Mouse (Mus musculus): ENCODE measurements around the gene Ephb6.

The Ephb6 gene

GRCm38 (mm10) chr6:41621241-41621990 lies 16.1 kb downstream of the Ephb6 start:
- in situ Hi-C loops (cut with MboI, MseI), result no loop called here

GRCm38 (mm10) chr6:41622661-41623060 lies 17.4 kb downstream of the Ephb6 start:
- in situ Hi-C loops (cut with MboI, MseI), result no loop called here

DNA sequence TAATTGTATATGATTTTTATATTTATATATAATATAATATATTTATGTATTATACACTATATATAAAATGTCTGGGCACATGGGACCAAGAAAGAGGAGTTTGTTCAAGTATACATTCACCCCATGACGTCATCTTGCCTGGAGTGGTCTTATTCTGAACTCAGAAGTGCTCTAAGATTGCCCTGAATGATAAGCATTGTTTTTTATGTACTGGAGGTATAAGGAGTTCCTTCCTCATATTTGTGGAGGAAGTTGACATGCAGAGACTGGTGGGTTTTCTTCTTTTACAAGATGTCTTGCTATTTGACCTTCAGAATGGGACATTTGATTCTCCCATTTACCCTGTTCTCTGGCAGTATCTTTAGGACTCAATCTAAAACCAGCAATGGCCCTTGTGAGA lies 22.9 kb downstream of the Ephb6 start:
- in situ Hi-C loops (cut with MboI, MseI), result loop anchor here (5.0 kb wide), 1 partner anchor 59 kb away; no protein-coding TSS in a partner anchor

DNA sequence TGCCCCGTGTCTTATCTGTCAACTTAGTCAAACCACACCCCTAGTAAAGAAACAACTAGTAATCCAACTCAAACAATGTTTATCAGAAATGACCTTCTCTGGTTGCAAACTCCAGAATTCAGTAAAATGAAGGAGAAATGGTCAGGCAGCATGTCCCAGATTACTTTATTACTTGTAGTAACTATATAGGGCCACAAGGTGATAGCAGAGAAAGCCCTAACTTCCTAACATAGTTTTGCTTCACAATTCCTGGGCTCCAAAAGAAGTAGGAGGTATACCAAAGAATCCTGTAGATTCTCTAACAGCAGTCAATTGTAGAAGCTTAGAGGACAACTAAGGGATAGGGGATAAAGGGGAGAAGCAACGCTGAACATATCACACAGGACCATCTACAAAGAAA lies 25.5 kb downstream of the Ephb6 start:
- in situ Hi-C loops (cut with MboI, MseI), result no loop called here

- in situ Hi-C loops (cut with MboI, MseI), result no loop called here
Measured at GRCm38 (mm10) chr6:41631549-41631948, 26.3 kb downstream of the Ephb6 start.

- in situ Hi-C loops (cut with MboI, MseI), result no loop called here
Measured at GRCm38 (mm10) chr6:41635211-41635610, 29.9 kb downstream of the Ephb6 start.

- in situ Hi-C loops (cut with MboI, MseI), result no loop called here
Measured at GRCm38 (mm10) chr6:41636178-41636577, 30.9 kb downstream of the Ephb6 start, which contains the start of gene Trpv6. Trpv6 (minus strand) TSS chr6:41636405.

- in situ Hi-C loops (cut with MboI, MseI), result no loop called here
Measured at GRCm38 (mm10) chr6:41637393-41637792, 32.1 kb downstream of the Ephb6 start.

DNA sequence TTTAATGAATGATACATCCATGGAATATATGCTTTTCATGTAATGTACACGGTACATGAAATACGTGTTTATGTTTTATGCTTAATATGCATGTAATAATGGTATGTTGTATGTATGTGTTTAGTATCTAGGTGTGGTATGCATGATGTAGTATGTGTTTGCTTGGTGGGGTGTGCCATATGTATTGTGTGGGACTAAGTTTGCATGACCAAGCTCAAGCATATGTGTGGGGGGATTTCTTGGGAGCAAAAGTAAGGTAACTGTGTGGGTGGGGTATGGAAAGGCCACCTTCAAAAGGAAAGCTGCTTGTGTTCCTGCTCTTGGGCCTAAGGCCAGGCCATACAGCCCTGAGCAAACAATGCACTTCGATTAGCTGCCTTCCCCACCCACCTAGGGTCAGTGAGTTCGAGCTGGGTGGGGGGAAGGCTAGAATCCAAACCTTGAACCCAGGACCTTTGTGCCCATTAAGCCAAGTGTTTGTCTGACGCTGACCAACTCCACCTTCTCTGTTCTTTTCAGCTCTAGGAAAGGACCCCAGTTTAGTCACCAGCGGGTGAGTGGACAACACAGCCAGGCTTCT lies 32.7 kb downstream of the Ephb6 start:
- in situ Hi-C loops (cut with MboI, MseI), result no loop called here

DNA sequence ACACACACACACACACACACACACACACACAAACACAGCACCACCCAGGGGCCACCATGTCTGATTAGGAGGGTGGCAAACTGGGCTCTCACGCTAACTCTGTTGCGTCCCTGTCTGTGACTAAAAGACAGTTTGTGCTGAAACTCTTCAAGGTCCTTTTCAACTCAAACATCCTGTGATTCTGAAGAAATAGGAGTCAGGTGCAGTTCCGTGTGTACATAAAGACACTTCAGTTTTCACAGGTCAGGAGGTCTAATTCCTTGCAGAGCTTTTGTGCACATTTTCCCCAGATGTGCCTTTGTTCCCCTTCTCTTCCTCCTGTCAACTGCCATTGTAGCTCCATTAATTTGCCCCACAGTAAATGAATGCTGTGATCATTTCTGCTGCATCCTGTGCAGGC lies 35.2 kb downstream of the Ephb6 start:
- in situ Hi-C loops (cut with MboI, MseI), result no loop called here

DNA sequence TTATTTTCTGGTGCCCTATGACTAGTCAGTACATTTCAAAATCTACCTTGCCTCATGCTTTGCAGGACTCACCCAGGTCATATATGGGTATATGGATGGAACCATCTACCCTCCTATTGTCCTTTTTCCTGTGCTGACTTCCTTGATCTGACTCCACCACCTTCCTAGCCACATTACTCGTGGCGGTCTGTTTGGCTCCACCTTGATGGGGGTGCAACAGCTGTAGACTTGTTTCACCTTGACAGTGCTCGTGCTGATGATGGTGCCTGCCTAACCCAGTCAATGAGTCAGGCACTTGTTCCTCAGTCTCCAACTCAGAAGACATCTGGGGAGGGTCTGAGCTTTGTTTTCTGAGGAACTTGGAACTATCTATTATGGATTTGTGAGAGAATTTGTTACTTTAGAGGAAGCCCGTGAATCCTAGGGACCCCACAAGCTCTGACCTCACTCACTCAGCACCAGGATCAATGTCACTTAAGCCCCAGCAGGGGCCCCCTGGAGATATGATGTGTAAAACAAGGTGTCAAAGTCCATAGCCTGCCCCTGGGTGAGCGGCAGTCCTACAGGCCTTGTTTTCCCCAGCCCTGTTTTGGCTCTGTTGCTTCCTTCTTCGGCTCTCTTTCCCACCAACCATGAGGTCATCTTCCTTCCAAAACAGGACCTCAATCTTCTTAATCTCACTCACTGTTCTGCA lies 36.0 kb downstream of the Ephb6 start:
- in situ Hi-C loops (cut with MboI, MseI), result no loop called here

GRCm38 (mm10) chr6:41642765-41643164 lies 37.5 kb downstream of the Ephb6 start:
- in situ Hi-C loops (cut with MboI, MseI), result no loop called here

DNA sequence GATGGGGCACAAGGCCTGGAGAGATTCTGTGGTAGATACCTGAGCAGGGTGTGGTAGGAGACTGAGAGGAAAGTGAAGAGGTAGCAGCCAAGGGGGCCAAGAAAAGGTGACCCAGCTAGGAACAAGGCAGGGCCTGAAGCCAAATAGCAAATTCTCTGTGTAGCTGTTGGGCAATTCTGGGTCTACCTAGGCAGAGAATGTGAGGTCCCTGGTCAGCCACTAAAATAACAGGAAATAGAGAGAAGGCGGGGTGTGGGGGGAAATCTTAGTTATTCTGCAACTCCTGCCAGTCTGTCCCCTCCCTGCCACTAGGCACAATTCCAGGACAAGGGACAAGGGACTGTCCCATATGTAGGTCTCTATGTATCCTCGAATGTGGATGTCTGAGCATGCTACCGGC lies 37.9 kb downstream of the Ephb6 start:
- in situ Hi-C loops (cut with MboI, MseI), result no loop called here

DNA sequence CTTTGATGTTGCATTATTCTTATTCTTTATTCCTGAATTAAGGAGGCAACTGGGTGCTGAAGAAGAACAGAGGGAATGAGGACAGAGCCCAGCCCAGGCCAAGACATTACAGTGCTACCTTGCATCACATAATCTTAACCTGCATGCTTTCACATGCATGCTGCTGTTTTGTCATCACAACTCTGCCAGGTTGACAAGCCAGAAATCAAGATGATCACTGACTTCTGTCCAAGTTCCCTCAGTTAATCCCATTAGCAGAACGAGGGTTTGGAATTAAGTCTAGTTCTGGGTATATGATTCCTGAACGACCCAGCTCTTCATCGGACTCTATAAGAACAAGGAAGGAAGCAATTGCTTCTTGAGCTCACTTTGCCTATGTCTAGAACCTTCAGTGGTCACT lies 40.9 kb downstream of the Ephb6 start:
- in situ Hi-C loops (cut with MboI, MseI), result no loop called here

GRCm38 (mm10) chr6:41646672-41647071 lies 41.4 kb downstream of the Ephb6 start:
- in situ Hi-C loops (cut with MboI, MseI), result no loop called here

DNA sequence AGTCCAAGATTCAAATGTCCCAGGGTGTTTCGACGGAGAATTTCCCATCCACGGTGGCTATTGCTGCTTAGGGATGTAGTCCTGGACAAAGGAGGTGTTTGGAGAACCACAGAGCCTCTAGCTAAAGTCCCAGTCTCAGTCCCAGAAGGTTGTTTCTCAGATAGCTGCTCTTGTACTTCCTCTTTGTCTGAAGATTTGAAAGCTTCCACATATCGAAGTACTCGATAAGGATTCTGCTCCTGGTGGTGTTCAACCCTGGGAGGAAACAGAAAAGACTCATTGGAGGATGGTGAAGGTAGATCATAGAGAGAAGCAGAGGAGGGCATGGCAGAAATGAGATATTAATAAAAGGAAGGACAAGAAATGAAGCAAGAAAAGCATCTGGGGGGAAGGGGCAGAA lies 47.9 kb downstream of the Ephb6 start:
- in situ Hi-C loops (cut with MboI, MseI), result no loop called here

GRCm38 (mm10) chr6:41654648-41655047 lies 49.4 kb downstream of the Ephb6 start:
- in situ Hi-C loops (cut with MboI, MseI), result no loop called here

GRCm38 (mm10) chr6:41658487-41658886 lies 53.2 kb downstream of the Ephb6 start:
- in situ Hi-C loops (cut with MboI, MseI), result no loop called here

GRCm38 (mm10) chr6:41662320-41662719 lies 57.0 kb downstream of the Ephb6 start:
- in situ Hi-C loops (cut with MboI, MseI), result no loop called here
